Mouse (Mus musculus): ENCODE results near the gene Hoxb4.

The Hoxb4 gene

GRCm38 (mm10) chr11:96349491-96350340 lies 31.6 kb downstream of the Hoxb4 start:
- no peak for DNase-seq (ENCODE audit: low spot score in 2 of 2)

- DNase-seq (ENCODE audit: low spot score in 2 of 2), result no peak
These were observed 32.2 kb downstream of the Hoxb4 start, which contains the start of gene Hoxb2 for GRCm38 (mm10) chr11:96350341-96350624. Hoxb2 (plus strand) TSS chr11:96350525.

- no peak for DNase-seq (ENCODE audit: low spot score in 2 of 2)
These were observed 32.7 kb downstream of the Hoxb4 start for GRCm38 (mm10) chr11:96350791-96351190.

- DNase-seq (ENCODE audit: low spot score in 2 of 2), result no peak
These were observed 33.2 kb downstream of the Hoxb4 start for GRCm38 (mm10) chr11:96351312-96351711.

GRCm38 (mm10) chr11:96351831-96352230 lies 33.8 kb downstream of the Hoxb4 start:
- no peak for DNase-seq (ENCODE audit: low spot score in 2 of 2)

- DNase-seq (ENCODE audit: low spot score in 2 of 2), result no peak
These were observed 34.8 kb downstream of the Hoxb4 start for GRCm38 (mm10) chr11:96352691-96353521.

GRCm38 (mm10) chr11:96353522-96353841 lies 35.4 kb downstream of the Hoxb4 start:
- no peak for DNase-seq (ENCODE audit: low spot score in 2 of 2)

GRCm38 (mm10) chr11:96353939-96354338 lies 35.9 kb downstream of the Hoxb4 start:
- DNase-seq (ENCODE audit: low spot score in 2 of 2), result no peak

GRCm38 (mm10) chr11:96354376-96354775 lies 36.3 kb downstream of the Hoxb4 start:
- DNase-seq (ENCODE audit: low spot score in 2 of 2), result no peak

- no peak for DNase-seq (ENCODE audit: low spot score in 2 of 2)
These were observed 36.8 kb downstream of the Hoxb4 start for GRCm38 (mm10) chr11:96354801-96355311.

GRCm38 (mm10) chr11:96363807-96364206 lies 45.7 kb downstream of the Hoxb4 start:
- no peak for DNase-seq (ENCODE audit: low spot score in 2 of 2)

- DNase-seq (ENCODE audit: low spot score in 2 of 2), result no peak
These were observed 47.5 kb downstream of the Hoxb4 start, which contains the start of gene Hoxb1 for GRCm38 (mm10) chr11:96365441-96366091. Hoxb1 (plus strand) TSS chr11:96365752.

- DNase-seq (ENCODE audit: low spot score in 2 of 2), result no peak
These were observed 48.3 kb downstream of the Hoxb4 start for GRCm38 (mm10) chr11:96366092-96367041.

GRCm38 (mm10) chr11:96367141-96367540 lies 49.1 kb downstream of the Hoxb4 start:
- DNase-seq (ENCODE audit: low spot score in 2 of 2), result no peak

GRCm38 (mm10) chr11:96368686-96369085 lies 50.6 kb downstream of the Hoxb4 start:
- DNase-seq (ENCODE audit: low spot score in 2 of 2), result no peak

GRCm38 (mm10) chr11:96369140-96369539 lies 51.1 kb downstream of the Hoxb4 start:
- DNase-seq (ENCODE audit: low spot score in 2 of 2), result no peak
